Mouse (Mus musculus) left cerebral cortex, postnatal 10 days (tissue): ENCODE measurements around the gene Cel. TPM values are rescaled to one million over a fixed set of nuclear protein-coding genes. Genes with fewer than 3 reads are reported as not detected.
A peak's percentile ranks its signal among the peaks of the same experiment; 100 is the strongest.

ENCODE experiments used
- DNase-seq, 2 experiments: peaks; one replicate each; pipeline ENCODE4 v3.0.0; 2021 to 2022; ENCODE audit warnings: low spot score in 2 of 2, mixed read lengths in 1 of 2; ENCODE audit errors: extremely low spot score in 1 of 2
- intact Hi-C: fragments of 180-260 bp; cut with DNase I; formaldehyde crosslinking; loops from one replicate; pipeline ENCODE4 v1.15.1; 2025
- total RNA-seq, 2 experiments: library from RNA; stranded (reverse); gene quantifications; 2 replicates each; pipeline ENCODE4 v1.2.3; 2021

Gene Cel
- total RNA-seq, 2 experiments from 2014 or later = not detected

- intact Hi-C loops = no loop called here
- peak; percentile 57 to 63 for DNase-seq
Observed at GRCm38 (mm10) chr2:28543894-28544293, 19.3 kb downstream of the Cel start.

- intact Hi-C loops = no loop called here
- no peak for DNase-seq
Observed at GRCm38 (mm10) chr2:28540587-28541227, 22.5 kb downstream of the Cel start.

- no peak for DNase-seq
- intact Hi-C loops = no loop called here
Observed at GRCm38 (mm10) chr2:28539949-28540348, 23.3 kb downstream of the Cel start.

- intact Hi-C loops = no loop called here
- peak; percentile 60 to 91 for DNase-seq
Observed at GRCm38 (mm10) chr2:28539206-28539605, 24.0 kb downstream of the Cel start.

GRCm38 (mm10) chr2:28538817-28539128 is 24.4 kb downstream of the Cel start:
- intact Hi-C loops = no loop called here
- no peak for DNase-seq

- no peak for DNase-seq
- intact Hi-C loops = no loop called here
Observed at GRCm38 (mm10) chr2:28537995-28538816, 25.0 kb downstream of the Cel start.

- intact Hi-C loops = no loop called here
- no peak for DNase-seq
Observed at GRCm38 (mm10) chr2:28537634-28537920, 25.6 kb downstream of the Cel start.

- intact Hi-C loops = no loop called here
- no peak for DNase-seq
Observed at GRCm38 (mm10) chr2:28536766-28537633, 26.2 kb downstream of the Cel start.

- intact Hi-C loops = no loop called here
- no peak for DNase-seq
Observed at GRCm38 (mm10) chr2:28536166-28536565, 27.0 kb downstream of the Cel start.

- no peak for DNase-seq
- intact Hi-C loops = no loop called here
Observed at GRCm38 (mm10) chr2:28535650-28536049, 27.6 kb downstream of the Cel start.

GRCm38 (mm10) chr2:28535263-28535540 is 28.0 kb downstream of the Cel start:
- intact Hi-C loops = no loop called here
- DNase-seq = no peak

GRCm38 (mm10) chr2:28534436-28535262 is 28.6 kb downstream of the Cel start:
- DNase-seq = peak in 1 of 2 experiments; percentile 77
- intact Hi-C loops = no loop called here

GRCm38 (mm10) chr2:28533901-28534435 is 29.2 kb downstream of the Cel start:
- DNase-seq = no peak
- intact Hi-C loops = no loop called here

- peak; percentile 85 to 94 for DNase-seq
- intact Hi-C loops = no loop called here
Observed at GRCm38 (mm10) chr2:28532938-28533771, 30.0 kb downstream of the Cel start.

GRCm38 (mm10) chr2:28530311-28530710 is 32.9 kb downstream of the Cel start:
- no peak for DNase-seq
- intact Hi-C loops = no loop called here

GRCm38 (mm10) chr2:28529856-28530255 is 33.3 kb downstream of the Cel start:
- no peak for DNase-seq
- intact Hi-C loops = no loop called here

- no peak for DNase-seq
- intact Hi-C loops = no loop called here
Observed at GRCm38 (mm10) chr2:28528354-28528730, 34.9 kb downstream of the Cel start.
